Mouse (Mus musculus) cortical plate, adult 2 months (tissue): ENCODE results near the gene Ddrgk1.

Experiments
- CTCF ChIP-seq: fragments of 200-500 bp; IDR thresholded peaks from 2 replicates; pipeline ENCODE4 v1.5.1; 2011; ENCODE audit warnings: mild to moderate bottlenecking, control low read depth, low read length; ENCODE audit not compliant: insufficient read depth; ENCODE audit errors: extremely low read depth
- POLR2A ChIP-seq: fragments of 200-500 bp; IDR thresholded peaks from 2 replicates; pipeline ENCODE4 v1.6.1; 2011; ENCODE audit warnings: mild to moderate bottlenecking, low read length, control low read depth; ENCODE audit not compliant: insufficient read depth; ENCODE audit errors: extremely low read depth

DNA sequence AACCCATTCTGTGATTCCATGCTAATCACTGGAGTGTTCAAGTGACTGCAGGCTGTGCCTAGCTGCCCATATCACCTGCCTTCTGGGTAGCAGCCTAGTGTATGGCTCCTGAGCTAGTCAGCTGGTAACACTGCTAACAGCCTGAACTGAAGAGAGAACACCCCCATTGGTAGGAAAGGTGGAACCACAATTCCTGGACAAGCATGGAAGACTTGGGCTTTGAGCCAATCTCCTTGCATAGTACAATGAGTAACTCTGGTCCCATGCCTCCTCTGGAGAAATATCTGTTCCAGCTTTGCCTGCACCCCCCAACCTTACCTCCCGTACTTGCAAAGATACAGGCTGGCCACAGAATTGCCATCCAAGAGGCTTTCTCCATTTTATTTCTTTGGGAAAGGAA, 32.0 kb downstream of the Ddrgk1 start:
- no peak for TF ChIP-seq CTCF
- 0 out of 2 replicates have a peak, but pooled peaks have one; percentile 27 for TF ChIP-seq POLR2A
